Mouse (Mus musculus) cerebellum, adult 9-11 months (tissue): ENCODE measurements around the gene Ino80.

Experiments used
- DNase-seq: peaks from one replicate; pipeline ENCODE4 v3.0.0; 2022

The Ino80 gene

GRCm38 (mm10) chr2:119436988-119437387, 40.5 kb downstream of the Ino80 start:
- DNase-seq, result peak; percentile 39

GRCm38 (mm10) chr2:119436467-119436866, 41.0 kb downstream of the Ino80 start:
- DNase-seq, result no peak

- peak; percentile 52 for DNase-seq
Observed at GRCm38 (mm10) chr2:119413819-119414218, 63.7 kb downstream of the Ino80 start.

- no peak for DNase-seq
Observed at GRCm38 (mm10) chr2:119411674-119412073, 65.8 kb downstream of the Ino80 start.

GRCm38 (mm10) chr2:119411016-119411415, 66.5 kb downstream of the Ino80 start:
- no peak for DNase-seq

GRCm38 (mm10) chr2:119408733-119409132, 68.8 kb downstream of the Ino80 start:
- no peak for DNase-seq

- DNase-seq, result no peak
Observed at GRCm38 (mm10) chr2:119408278-119408677, 69.2 kb downstream of the Ino80 start.

- DNase-seq, result no peak
Observed at GRCm38 (mm10) chr2:119399313-119399712, 78.2 kb downstream of the Ino80 start.

GRCm38 (mm10) chr2:119398665-119399064, 78.8 kb downstream of the Ino80 start:
- DNase-seq, result no peak

- no peak for DNase-seq
Observed at GRCm38 (mm10) chr2:119398252-119398651, 79.2 kb downstream of the Ino80 start.

- DNase-seq, result no peak
Observed at GRCm38 (mm10) chr2:119389992-119390391, 87.5 kb downstream of the Ino80 start.

- DNase-seq, result no peak
Observed at GRCm38 (mm10) chr2:119388266-119388665, 89.2 kb downstream of the Ino80 start.

GRCm38 (mm10) chr2:119379455-119379854, 98.0 kb downstream of the Ino80 start:
- no peak for DNase-seq

- DNase-seq, result no peak
Observed at GRCm38 (mm10) chr2:119377826-119378225, 99.7 kb downstream of the Ino80 start.

- DNase-seq, result no peak
Observed at GRCm38 (mm10) chr2:119377286-119377685, 100.2 kb downstream of the Ino80 start.

- no peak for DNase-seq
Observed at GRCm38 (mm10) chr2:119370116-119370515, 107.4 kb downstream of the Ino80 start.

GRCm38 (mm10) chr2:119367346-119367745, 110.1 kb downstream of the Ino80 start:
- no peak for DNase-seq

GRCm38 (mm10) chr2:119364969-119365368, 112.5 kb downstream of the Ino80 start:
- no peak for DNase-seq

- no peak for DNase-seq
Observed at GRCm38 (mm10) chr2:119359721-119360291, 117.7 kb downstream of the Ino80 start.

- DNase-seq, result no peak
Observed at GRCm38 (mm10) chr2:119358249-119358648, 119.2 kb downstream of the Ino80 start.

- DNase-seq, result no peak
Observed at GRCm38 (mm10) chr2:119356805-119357204, 120.7 kb downstream of the Ino80 start.

GRCm38 (mm10) chr2:119356310-119356709, 121.2 kb downstream of the Ino80 start:
- peak; percentile 26 for DNase-seq

- peak; percentile 95 for DNase-seq
Observed at GRCm38 (mm10) chr2:119355651-119356050, 121.8 kb downstream of the Ino80 start.

- DNase-seq, result peak; percentile 97
Observed at GRCm38 (mm10) chr2:119355089-119355488, 122.4 kb downstream of the Ino80 start.

GRCm38 (mm10) chr2:119353707-119354106, 123.8 kb downstream of the Ino80 start:
- peak; percentile 44 for DNase-seq
